Mouse (Mus musculus): ENCODE results near the gene Afg1l. TPM values are rescaled to one million over a fixed set of nuclear protein-coding genes. Genes with fewer than 3 reads are reported as not detected.

Afg1l gene
- 2.8 and 4.4 TPM in 2 replicates for polyA plus RNA-seq (2012; rRNA removed; ENCODE audit: low replicate concordance)

DNA sequence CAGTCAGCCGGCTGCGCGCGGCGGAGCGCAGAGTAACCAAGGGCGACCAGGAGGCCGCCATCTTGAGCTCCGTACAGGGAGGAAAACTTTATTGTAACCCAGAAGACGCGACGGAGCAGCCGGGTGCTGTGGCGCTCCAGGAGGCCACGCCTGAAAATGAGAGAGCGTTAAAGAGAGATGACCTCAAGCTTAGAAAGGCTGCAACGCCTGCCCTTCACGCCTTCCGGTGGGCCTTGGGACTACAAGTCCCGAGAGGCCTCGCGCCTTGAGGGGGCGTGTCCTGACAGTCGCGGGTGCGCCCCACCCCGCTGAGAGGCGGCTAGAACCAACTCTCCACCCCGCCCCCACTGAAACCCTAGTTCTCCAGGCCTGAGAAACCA lies at the start of gene Afg1l:
TSS of gene Afg1l (minus strand) at position 225 of the 380 bp plus-strand sequence.

DNA sequence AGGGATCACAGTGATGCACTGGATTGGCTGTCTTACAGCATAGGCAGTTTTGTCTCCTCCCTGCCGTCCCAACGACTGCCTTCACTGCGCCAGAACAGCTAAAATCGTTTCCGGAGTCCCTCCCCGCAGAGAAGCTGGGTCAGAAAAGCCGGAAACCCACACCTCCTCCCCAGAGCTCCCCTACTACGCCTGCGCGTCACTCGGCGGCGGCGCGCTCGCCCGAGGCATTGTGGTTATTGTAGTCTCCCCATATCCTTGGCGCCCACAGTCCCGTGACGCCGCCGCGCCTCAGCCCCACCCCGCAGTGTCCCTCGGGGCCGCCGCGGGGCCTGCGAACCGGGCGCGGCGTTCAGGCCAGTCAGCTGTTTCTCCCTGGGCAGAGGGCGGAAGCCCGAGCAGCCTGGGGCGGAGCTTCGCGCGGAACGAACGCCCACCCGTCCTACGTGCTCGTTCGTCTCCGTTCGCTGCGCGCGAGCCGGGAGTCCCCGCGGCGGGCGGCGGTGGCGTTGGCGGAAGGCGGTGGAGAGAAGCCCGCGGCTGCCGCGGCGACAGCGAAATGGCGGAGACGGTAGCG lies 23.5 kb upstream of the Afg1l start, which contains the start of gene Snx3:
TSS of gene Snx3 (plus strand) at position 256 of the 574 bp plus-strand sequence.

DNA sequence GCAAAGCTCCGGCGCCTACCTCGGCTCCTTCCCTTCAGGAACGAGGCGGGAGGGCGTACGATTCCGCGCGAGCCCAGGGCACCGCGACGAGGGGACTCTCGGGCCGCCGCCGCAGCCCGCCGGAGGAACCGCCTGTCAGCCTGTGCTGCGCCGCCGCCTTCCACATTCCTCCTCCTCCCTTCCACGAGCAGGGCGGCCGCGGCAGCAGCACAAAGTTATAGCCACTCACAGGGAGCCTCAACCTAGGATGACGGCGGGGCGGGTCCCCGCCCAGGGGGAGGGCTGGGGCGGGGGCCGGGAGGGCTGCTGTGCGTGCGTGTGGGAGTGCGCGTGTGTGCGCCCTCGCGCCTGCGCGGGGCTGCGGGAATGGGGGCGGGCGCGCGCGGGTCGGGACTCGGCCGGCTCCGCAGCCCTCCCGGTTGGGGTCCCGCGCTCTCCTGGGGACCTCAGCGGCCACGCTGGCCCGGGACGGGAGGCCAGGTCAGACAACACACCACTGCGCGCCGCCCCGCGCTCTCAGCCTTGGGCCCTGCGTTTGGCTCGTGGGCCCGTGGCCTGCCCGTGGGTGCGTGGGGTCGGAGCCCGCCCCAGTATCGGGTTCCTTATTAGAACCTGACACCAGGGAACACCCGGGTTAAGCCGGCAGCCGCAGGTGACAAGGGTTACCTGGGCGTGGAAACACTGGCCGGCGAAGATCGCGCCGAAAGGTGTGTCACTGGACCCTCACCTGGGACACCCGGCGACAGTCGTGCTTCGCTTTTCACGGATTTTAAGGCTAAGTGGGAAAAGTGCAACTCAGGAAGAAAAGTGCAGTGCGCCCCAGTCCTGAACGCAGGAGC lies 201.6 kb downstream of the Afg1l start, which contains the start of gene Foxo3:
TSS of gene Foxo3 (minus strand) at position 249 of the 839 bp plus-strand sequence.

Other genes starting within 250 kb of the Afg1l start
- gene Foxo3, start 201.8 kb downstream of the Afg1l start, polyA plus RNA-seq (2012; rRNA removed; ENCODE audit: low replicate concordance), result 23.1 and 24.3 TPM in 2 replicates
- gene Snx3, start 23.5 kb upstream of the Afg1l start, polyA plus RNA-seq (2012; rRNA removed; ENCODE audit: low replicate concordance), result 108 and 173 TPM in 2 replicates
- gene Nr2e1, start 105.1 kb upstream of the Afg1l start, polyA plus RNA-seq (2012; rRNA removed; ENCODE audit: low replicate concordance), result not detected in 2 replicates
- gene Ostm1, start 105.3 kb upstream of the Afg1l start, polyA plus RNA-seq (2012; rRNA removed; ENCODE audit: low replicate concordance), result 6.2 and 9.0 TPM in 2 replicates

Measured in duodenum, adult 2 months (tissue).